Mouse (Mus musculus) MEL (cell line): ENCODE results near the gene Grin2b.

Experiments used
- CHD1 ChIP-seq: IDR thresholded peaks from 2 replicates; pipeline ENCODE4 v1.6.1; 2012; ENCODE audit warnings: low read depth, mild to moderate bottlenecking, inconsistent platforms, low read length, improper control_type of control experiment
- CTCF ChIP-seq, 3 experiments: IDR thresholded peaks in 2 of 3; conservative IDR thresholded peaks in 1 of 3; 2 replicates each; pipeline ENCODE4 v1.5.1; 2011 to 2012; ENCODE audit warnings: low read length in 3 of 3, low read depth in 2 of 3, mild to moderate bottlenecking in 2 of 3, improper control_type of control experiment in 1 of 3, inconsistent platforms in 1 of 3, mixed read lengths in 1 of 3, moderate library complexity in 1 of 3; ENCODE audit not compliant: control insufficient read depth in 1 of 3, insufficient read depth in 1 of 3, poor library complexity in 1 of 3, severe bottlenecking in 1 of 3
- EP300 ChIP-seq, 2 experiments: IDR thresholded peaks; 2 replicates each; pipeline ENCODE4 v1.6.1; 2011; ENCODE audit warnings: improper control_type of control experiment in 2 of 2, low read length in 2 of 2, low read depth in 1 of 2, mild to moderate bottlenecking in 1 of 2
- GABPA ChIP-seq: IDR thresholded peaks from 2 replicates; pipeline ENCODE4 v1.6.1; 2012; ENCODE audit warnings: low read depth, mild to moderate bottlenecking, inconsistent platforms, low read length, improper control_type of control experiment, moderate library complexity
- KAT2A ChIP-seq: conservative IDR thresholded peaks from 2 replicates; pipeline ENCODE4 v1.6.1; 2012; ENCODE audit warnings: low read depth, low read length, improper control_type of control experiment, inconsistent platforms
- MAX ChIP-seq: IDR thresholded peaks from 2 replicates; pipeline ENCODE4 v1.6.1; 2011; ENCODE audit warnings: low read length, improper control_type of control experiment
- MEF2A ChIP-seq: IDR thresholded peaks from 2 replicates; pipeline ENCODE4 v1.6.1; 2014; ENCODE audit warnings: low read depth, mild to moderate bottlenecking, inconsistent platforms, low read length, improper control_type of control experiment; ENCODE audit not compliant: poor library complexity, insufficient replicate concordance, severe bottlenecking; ENCODE audit errors: extremely low read depth
- MXI1 ChIP-seq: IDR thresholded peaks from 2 replicates; pipeline ENCODE4 v1.6.1; 2011; ENCODE audit warnings: mild to moderate bottlenecking, low read depth, low read length, improper control_type of control experiment
- NELFE ChIP-seq: IDR thresholded peaks from 2 replicates; pipeline ENCODE4 v1.6.1; 2011; ENCODE audit warnings: low read depth, low read length, improper control_type of control experiment
- POLR2A ChIP-seq, 2 experiments: IDR thresholded peaks; 2 replicates each; pipeline ENCODE4 v1.6.1; 2011 to 2012; ENCODE audit warnings: low read length in 2 of 2, mild to moderate bottlenecking in 2 of 2, control low read depth in 1 of 2, improper control_type of control experiment in 1 of 2, low read depth in 1 of 2, moderate library complexity in 1 of 2; ENCODE audit not compliant: control insufficient read depth in 1 of 2, insufficient read depth in 1 of 2, poor library complexity in 1 of 2
- UBTF ChIP-seq: IDR thresholded peaks from 2 replicates; pipeline ENCODE4 v1.6.1; 2012; ENCODE audit warnings: low read depth, mild to moderate bottlenecking, inconsistent platforms, low read length, improper control_type of control experiment, moderate library complexity, borderline replicate concordance; ENCODE audit not compliant: insufficient read depth

GRCm38 (mm10) chr6:136162090-136162489, 11.2 kb downstream of the Grin2b start:
- TF ChIP-seq EP300 (IDR thresholded peaks at IDR 0.05; ENCODE audit: low read depth in 1 of 2, low read length in 2 of 2) (no peak), CTCF (IDR thresholded peaks at IDR 0.05 in 2 of 3, conservative IDR thresholded peaks at IDR 0.05 in 1 of 3; ENCODE audit: control insufficient read depth in 1 of 3, insufficient read depth in 1 of 3, low read depth in 2 of 3, low read length in 3 of 3, poor library complexity in 1 of 3, severe bottlenecking in 1 of 3) (no peak), MXI1 (no peak), MAX (no peak), POLR2A (IDR thresholded peaks at IDR 0.05; ENCODE audit: control insufficient read depth in 1 of 2, insufficient read depth in 1 of 2, low read depth in 1 of 2, low read length in 2 of 2, poor library complexity in 1 of 2) (no peak), MEF2A (no peak), KAT2A (no peak), CHD1 (no peak), UBTF (no peak), NELFE (no peak), GABPA (no peak)
